Mouse (Mus musculus) intestine, postnatal 0 days (tissue): ENCODE results near the gene C8g. TPM values are rescaled to one million over a fixed set of nuclear protein-coding genes. Genes with fewer than 3 reads are reported as not detected.

Experiments
- ATAC-seq: fragments of 200-750 bp; cut with Nextera tagmentation; 2 replicates; pipeline ENCODE4 v1.8.0; 2017; ENCODE audit warnings: mild to moderate bottlenecking, moderate TSS enrichment, moderate library complexity
- H3K27ac ChIP-seq: fragments of 300-500 bp; sonication (generic); 2 replicates; pipeline ENCODE4 v1.5.1; 2014; ENCODE audit warnings: mild to moderate bottlenecking, low read depth, low read length, moderate library complexity
- H3K27me3 ChIP-seq: fragments of 300-500 bp; sonication (generic); replicated peaks from 2 replicates; pipeline ENCODE4 v1.6.1; 2014; ENCODE audit warnings: low read length, mixed read lengths; ENCODE audit not compliant: control insufficient read depth, insufficient read depth
- H3K36me3 ChIP-seq: fragments of 300-500 bp; sonication (generic); 2 replicates; pipeline ENCODE4 v1.6.1; 2014; ENCODE audit warnings: mild to moderate bottlenecking, moderate library complexity; ENCODE audit not compliant: control insufficient read depth, insufficient read depth
- H3K4me1 ChIP-seq: fragments of 300-500 bp; sonication (generic); replicated peaks from 2 replicates; pipeline ENCODE4 v1.6.1; 2014; ENCODE audit warnings: antibody characterized with exemption, low read length, mixed read lengths; ENCODE audit not compliant: control insufficient read depth, insufficient read depth
- H3K4me2 ChIP-seq: fragments of 300-500 bp; sonication (generic); replicated peaks from 2 replicates; pipeline ENCODE4 v1.6.1; 2014; ENCODE audit warnings: low read depth, mild to moderate bottlenecking, moderate library complexity
- H3K4me3 ChIP-seq: fragments of 300-500 bp; sonication (generic); 2 replicates; pipeline ENCODE4 v1.5.1; 2014; ENCODE audit warnings: low read depth, low read length
- H3K9ac ChIP-seq: fragments of 300-500 bp; sonication (generic); 2 replicates; pipeline ENCODE4 v1.6.1; 2014; ENCODE audit warnings: mild to moderate bottlenecking, low read depth, low read length
- H3K9me3 ChIP-seq: fragments of 300-500 bp; sonication (generic); 2 replicates; pipeline ENCODE4 v1.6.1; 2016; ENCODE audit warnings: mixed run types; ENCODE audit not compliant: control insufficient read depth
- CTCF ChIP-seq: sonication (generic); IDR thresholded peaks from 2 replicates; pipeline ENCODE4 v1.5.1; 2016; ENCODE audit warnings: low read depth, mild to moderate bottlenecking, control low read depth, antibody characterized with exemption, moderate library complexity
- WGBS: fragments of 180-500 bp; shearing (Covaris S2); extraction: QIAGEN DNeasy Blood & Tissue Kit; methylation state at CpG from one replicate; pipeline ENCODE4 v1.1.7; 2014; 5-methylcytosine and 5-hydroxymethylcytosine counted together
- polyA plus RNA-seq: library from polyadenylated mRNA; unstranded; fragments of >200 nt; fragmentation: Nextera tagmentation; extraction: Ambion mirVana; gene quantifications from 2 replicates; pipeline ENCODE4 v1.2.1, GENCODE M21; 2015

The C8g gene
- polyA plus RNA-seq, 1 experiment from 2014 or later: 48.5 TPM

DNA sequence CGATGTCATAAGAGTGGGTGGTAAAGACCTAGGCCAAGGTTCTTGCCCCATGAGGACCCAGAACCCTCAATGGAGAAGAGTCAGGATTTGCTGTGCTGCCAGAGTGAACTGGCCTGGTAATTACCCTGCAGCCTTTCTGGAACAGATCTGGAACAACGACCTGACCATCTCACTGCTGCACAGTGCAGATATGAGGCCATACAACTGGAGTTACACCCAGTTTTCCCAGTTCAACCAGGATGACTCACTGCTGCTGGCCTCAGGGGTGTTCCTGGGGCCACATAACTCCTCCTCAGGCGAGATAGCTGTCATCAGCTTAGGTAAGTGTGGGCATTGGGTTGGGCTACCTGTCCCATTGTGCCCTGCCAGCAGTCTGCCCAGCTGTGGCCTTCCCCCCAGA lies 1.2 kb upstream of the C8g start:
- no peaks in the 10 kb centered on the region for H3K9me3 ChIP-seq
- WGBS: 46% methylated on average over 3 of the region's 3 CpGs
- no peaks in the 10 kb centered on the region for H3K27me3 ChIP-seq
- TF ChIP-seq CTCF: no peak
- H3K9ac ChIP-seq: no peak overlapping the region
- peak; percentile 39; the same call in 1 of the 2 replicates for ATAC-seq
- peak overlapping the region; percentile 74; the same call in 1 of the 2 replicates for H3K4me2 ChIP-seq
- no peak overlapping the region for H3K4me3 ChIP-seq
- H3K36me3 ChIP-seq: peaks cover 27% of the 10 kb centered on the region
- H3K27ac ChIP-seq: 0 out of 2 replicates have a peak overlapping the region, but pooled peaks have one; percentile 41
- peaks cover 13% of the 10 kb centered on the region; the same call in 1 of the 2 replicates for H3K4me1 ChIP-seq

DNA sequence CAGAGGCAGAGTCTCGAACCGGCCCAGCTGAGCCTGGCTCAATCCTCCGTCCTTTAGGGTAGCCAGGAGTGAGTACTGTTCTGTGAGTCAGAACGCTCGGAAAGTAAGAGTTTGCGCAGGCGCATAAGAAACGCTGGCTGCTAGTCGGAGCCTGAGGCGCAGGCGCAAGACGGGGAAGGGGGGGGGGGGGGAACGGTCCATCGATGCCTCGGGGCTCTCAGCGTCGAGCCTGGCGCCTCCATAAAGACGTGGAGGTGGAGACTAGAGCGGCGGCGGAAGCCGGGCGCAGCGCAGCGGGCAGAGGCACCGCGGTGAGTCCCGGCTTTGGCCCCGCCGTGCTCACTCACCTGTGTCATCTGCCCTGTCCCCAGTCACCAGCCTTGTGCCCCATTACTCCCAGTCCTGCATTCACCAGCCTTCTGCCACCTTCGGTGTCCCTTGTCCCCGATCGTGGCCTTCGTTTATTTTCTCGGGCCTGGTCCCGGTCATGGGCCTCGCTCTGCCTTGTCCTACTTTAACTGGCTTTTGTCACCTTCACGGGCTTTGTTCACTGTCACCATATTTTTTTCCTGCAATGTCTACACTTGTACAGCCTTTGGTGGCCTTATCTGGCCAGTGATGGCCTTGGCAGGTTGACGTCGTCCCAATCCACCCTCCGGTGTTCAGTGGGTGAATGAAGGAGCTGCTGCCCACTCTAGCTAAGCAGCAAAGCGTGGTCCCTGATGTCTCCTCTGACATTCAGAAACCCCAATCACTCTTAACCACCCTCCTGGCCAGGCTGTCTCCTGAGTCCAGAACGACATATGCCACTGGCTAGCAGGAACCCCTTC lies 728 bp downstream of the C8g start, which contains the start of gene Fbxw5:
Gene Fbxw5 (plus strand): TSS at position 175 of the 830 bp plus-strand sequence.
- H3K36me3 ChIP-seq: peaks cover 24% of the 10 kb centered on the region
- peaks cover 13% of the 10 kb centered on the region; the same call in 1 of the 2 replicates for H3K4me1 ChIP-seq
- H3K27me3 ChIP-seq: no peaks in the 10 kb centered on the region
- peak within 1 kb of the TSS; percentile 66 for H3K4me3 ChIP-seq
- under 1% methylated on average over 36 of the region's 44 CpGs for WGBS
- peak within 1 kb of the TSS; percentile 88 for H3K9ac ChIP-seq
- no peaks in the 10 kb centered on the region for H3K9me3 ChIP-seq
- peak; percentile 78 for ATAC-seq
- TF ChIP-seq CTCF: no peak
- H3K27ac ChIP-seq: peak within 1 kb of the TSS; percentile 73
- peak within 1 kb of the TSS; percentile 74 for H3K4me2 ChIP-seq

DNA sequence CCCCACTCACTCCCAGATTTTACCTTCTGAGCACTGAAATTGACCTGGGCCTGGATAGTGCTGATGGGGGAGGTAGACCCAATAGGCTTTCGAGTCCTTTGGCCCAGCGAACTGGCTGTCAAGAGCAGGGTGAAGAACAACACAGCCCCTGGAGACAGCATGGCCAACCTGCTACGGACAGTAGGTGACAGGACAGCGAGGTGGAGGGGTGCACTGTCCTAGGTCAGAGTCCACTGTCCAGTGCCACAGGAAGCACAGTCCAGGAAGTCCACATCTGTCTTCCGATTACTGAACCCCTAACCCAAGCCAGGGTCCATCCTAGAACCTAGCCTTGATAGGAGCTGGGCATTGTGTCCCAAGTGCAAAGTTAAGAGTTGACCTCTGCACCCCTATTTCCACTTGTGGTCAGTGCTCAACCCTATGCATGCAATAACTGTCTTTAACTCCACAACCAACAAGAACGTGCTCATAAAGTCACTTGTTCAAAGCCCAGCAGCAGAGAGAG lies 1.4 kb downstream of the C8g start:
- peak overlapping the region; percentile 66 for H3K4me3 ChIP-seq
- 60% methylated on average over 6 of the region's 6 CpGs for WGBS
- H3K27me3 ChIP-seq: no peaks in the 10 kb centered on the region
- no peaks in the 10 kb centered on the region for H3K9me3 ChIP-seq
- H3K4me2 ChIP-seq: peak overlapping the region; percentile 74
- peaks cover 13% of the 10 kb centered on the region; the same call in 1 of the 2 replicates for H3K4me1 ChIP-seq
- peaks cover 19% of the 10 kb centered on the region for H3K36me3 ChIP-seq
- ATAC-seq: peak; percentile 26
- no peak overlapping the region for H3K9ac ChIP-seq
- H3K27ac ChIP-seq: peak overlapping the region; percentile 61; the same call in 1 of the 2 replicates
- TF ChIP-seq CTCF: no peak

GRCm38 (mm10) chr2:25498622-25499478 lies 2.7 kb downstream of the C8g start:
- Histone ChIP-seq H3K4me3 (no peak overlapping the region), H3K9me3 (no peaks in the 10 kb centered on the region), H3K4me2 (no peak overlapping the region), H3K9ac (no peak overlapping the region), H3K36me3 (peaks cover 6% of the 10 kb centered on the region), H3K27ac (no peak overlapping the region; the same call in none of the 2 replicates), H3K27me3 (no peaks in the 10 kb centered on the region), H3K4me1 (peaks cover 13% of the 10 kb centered on the region; the same call in 1 of the 2 replicates)
- WGBS: 69% methylated on average over 15 of the region's 15 CpGs
- no peak for ATAC-seq
- TF ChIP-seq CTCF: peak; percentile 37

- H3K36me3 ChIP-seq: no peaks in the 10 kb centered on the region
- 36% methylated on average over 6 of the region's 6 CpGs for WGBS
- no peak overlapping the region for H3K4me3 ChIP-seq
- H3K9ac ChIP-seq: no peak overlapping the region
- no peaks in the 10 kb centered on the region for H3K27me3 ChIP-seq
- 0 out of 2 replicates have a peak overlapping the region, but pooled peaks have one; percentile 17 for H3K4me2 ChIP-seq
- H3K27ac ChIP-seq: peak overlapping the region; percentile 68
- peak; percentile 7; the same call in 1 of the 2 replicates for ATAC-seq
- TF ChIP-seq CTCF: no peak
- no peaks in the 10 kb centered on the region for H3K9me3 ChIP-seq
- peaks cover 13% of the 10 kb centered on the region; the same call in 1 of the 2 replicates for H3K4me1 ChIP-seq
Measured at GRCm38 (mm10) chr2:25497846-25498575, 3.5 kb downstream of the C8g start.
